Mouse (Mus musculus): ENCODE measurements around the gene Olfr1301.

Olfr1301 gene

GRCm38 (mm10) chr2:111750706-111751105, at the start of gene Olfr1301:
TSS of gene Olfr1301 (plus strand) at chr2:111751006.
- no peak for DNase-seq (ENCODE audit: low read depth, low spot score)

GRCm38 (mm10) chr2:111726739-111727138, 24.1 kb upstream of the Olfr1301 start:
- no peak for DNase-seq (ENCODE audit: low read depth, low spot score)

- DNase-seq (ENCODE audit: low read depth, low spot score), result no peak
Measured at GRCm38 (mm10) chr2:111777129-111777528, 26.3 kb downstream of the Olfr1301 start, which contains the start of gene Olfr1302. TSS of gene Olfr1302 (plus strand) at chr2:111777429.

Data from 3T3-L1 (cell line).